Mouse (Mus musculus) liver, postnatal 0 days (tissue): ENCODE measurements around the gene Gm2a. TPM values are rescaled to one million over a fixed set of nuclear protein-coding genes. Genes with fewer than 3 reads are reported as not detected.

Experiments
- ATAC-seq: fragments of 200-750 bp; cut with Nextera tagmentation; 2 replicates; pipeline ENCODE4 v1.8.0; 2017; ENCODE audit warnings: mild to moderate bottlenecking, moderate library complexity
- DNase-seq: peaks from one replicate; pipeline ENCODE4 v3.0.0-alpha.2; 2016
- H3K27ac ChIP-seq: fragments of 300-500 bp; sonication (generic); 2 replicates; pipeline ENCODE4 v1.5.1; 2014; ENCODE audit warnings: antibody characterized with exemption, moderate library complexity, mild to moderate bottlenecking, low read depth
- H3K27me3 ChIP-seq: fragments of 300-500 bp; sonication (generic); 2 replicates; pipeline ENCODE4 v1.6.1; 2014; ENCODE audit warnings: low read length, control low read depth, mixed read lengths; ENCODE audit not compliant: insufficient read depth
- H3K36me3 ChIP-seq: fragments of 300-500 bp; sonication (generic); replicated peaks from 2 replicates; pipeline ENCODE4 v1.6.1; 2014; ENCODE audit warnings: mild to moderate bottlenecking, control low read depth, low read length, moderate library complexity, mixed read lengths; ENCODE audit not compliant: insufficient read depth
- H3K4me1 ChIP-seq: fragments of 300-500 bp; sonication (generic); 2 replicates; pipeline ENCODE4 v1.6.1; 2014; ENCODE audit warnings: antibody characterized with exemption, mild to moderate bottlenecking, control low read depth; ENCODE audit not compliant: insufficient read depth
- H3K4me2 ChIP-seq: fragments of 300-500 bp; sonication (generic); 2 replicates; pipeline ENCODE4 v1.6.1; 2014; ENCODE audit warnings: low read depth, mild to moderate bottlenecking, low read length, moderate library complexity, mixed read lengths
- H3K4me3 ChIP-seq: fragments of 300-500 bp; sonication (generic); 2 replicates; pipeline ENCODE4 v1.5.1; 2014; ENCODE audit warnings: low read depth, low read length
- H3K9ac ChIP-seq: fragments of 300-500 bp; sonication (generic); replicated peaks from 2 replicates; pipeline ENCODE4 v1.6.1; 2014; ENCODE audit warnings: mild to moderate bottlenecking, moderate library complexity
- H3K9me3 ChIP-seq: fragments of 300-500 bp; sonication (generic); 2 replicates; pipeline ENCODE4 v1.6.1; 2016; ENCODE audit warnings: mild to moderate bottlenecking, control low read depth, low read length, mixed read lengths
- CTCF ChIP-seq: sonication (generic); IDR thresholded peaks from 2 replicates; pipeline ENCODE4 v1.5.1; 2016; ENCODE audit warnings: antibody characterized with exemption, low read depth
- EP300 ChIP-seq: IDR thresholded peaks from 2 replicates; pipeline ENCODE4 v1.6.1; 2016; ENCODE audit warnings: antibody characterized with exemption, low read depth, mild to moderate bottlenecking
- WGBS: fragments of 180-500 bp; shearing (Covaris S2); extraction: QIAGEN DNeasy Blood & Tissue Kit; methylation state at CpG from one replicate; pipeline ENCODE4 v1.1.7; 2014; ENCODE audit not compliant: insufficient replicate concordance; 5-methylcytosine and 5-hydroxymethylcytosine counted together
- polyA plus RNA-seq: library from polyadenylated mRNA; unstranded; fragments of >200 nt; fragmentation: Nextera tagmentation; extraction: Ambion mirVana; gene quantifications from 2 replicates; pipeline ENCODE4 v1.2.1, GENCODE M21; 2015

Gene Gm2a
- polyA plus RNA-seq, 1 experiment from 2014 or later = 31.6 TPM

GRCm38 (mm10) chr11:55117031-55117430 lies 19.1 kb downstream of the Gm2a start:
- 40% methylated on average over 2 of the region's 2 CpGs for WGBS
- no peak for DNase-seq

DNA sequence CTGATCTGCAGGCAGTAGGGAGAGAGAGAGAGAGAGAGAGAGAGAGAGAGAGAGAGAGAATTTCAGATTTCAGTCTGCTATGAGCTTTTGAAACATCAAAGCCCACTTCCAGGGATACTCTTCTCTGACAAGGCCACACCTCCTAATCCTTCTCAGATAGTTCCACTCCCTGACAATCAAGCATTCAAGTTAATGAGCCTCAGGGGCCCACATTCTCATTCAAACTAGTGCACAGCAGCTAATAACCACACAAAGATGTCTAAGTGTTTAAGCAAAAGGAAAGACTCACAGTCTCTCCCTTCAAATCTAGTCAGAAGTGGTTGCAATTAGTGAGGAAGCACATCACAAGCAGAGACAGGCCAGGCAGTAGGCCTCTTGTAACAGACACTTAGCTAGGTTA lies 22.4 kb downstream of the Gm2a start:
- Histone ChIP-seq H3K27me3 (no peaks in the 10 kb centered on the region), H3K9me3 (peaks cover 3% of the 10 kb centered on the region), H3K4me1 (peaks cover 13% of the 10 kb centered on the region), H3K4me3 (no peak overlapping the region), H3K4me2 (no peak overlapping the region), H3K9ac (no peak overlapping the region), H3K36me3 (no peaks in the 10 kb centered on the region), H3K27ac (peak overlapping the region; percentile 90)
- no peak for DNase-seq
- TF ChIP-seq CTCF = no peak
- TF ChIP-seq EP300 = no peak
- ATAC-seq = no peak

More at GRCm38 (mm10) chr11:55117031-55117430, 19.1 kb downstream of the Gm2a start:
- H3K4me2 ChIP-seq = no peak overlapping the region
- no peak overlapping the region for H3K4me3 ChIP-seq
- no peak for ATAC-seq
- no peak overlapping the region for H3K27ac ChIP-seq
- H3K36me3 ChIP-seq = no peaks in the 10 kb centered on the region
- no peak overlapping the region for H3K9ac ChIP-seq
- no peaks in the 10 kb centered on the region for H3K27me3 ChIP-seq
- TF ChIP-seq EP300 = no peak
- no peak for TF ChIP-seq CTCF
- peaks cover 18% of the 10 kb centered on the region for H3K4me1 ChIP-seq
- peaks cover 3% of the 10 kb centered on the region for H3K9me3 ChIP-seq

GRCm38 (mm10) chr11:55120821-55121271 lies 22.9 kb downstream of the Gm2a start:
- 41% methylated on average over 8 of the region's 8 CpGs for WGBS
- peak overlapping the region; percentile 90 for H3K27ac ChIP-seq
- ATAC-seq (peak; percentile 23; the same call in 1 of the 2 replicates), DNase-seq (peak; percentile 21)
- no peaks in the 10 kb centered on the region for H3K36me3 ChIP-seq
- no peaks in the 10 kb centered on the region for H3K27me3 ChIP-seq
- no peak overlapping the region for H3K4me3 ChIP-seq
- no peak overlapping the region for H3K4me2 ChIP-seq
- peaks cover 13% of the 10 kb centered on the region for H3K4me1 ChIP-seq
- no peak overlapping the region for H3K9ac ChIP-seq
- peaks cover 3% of the 10 kb centered on the region for H3K9me3 ChIP-seq
- no peak for TF ChIP-seq EP300
- TF ChIP-seq CTCF = no peak

GRCm38 (mm10) chr11:55121430-55121829 lies 23.5 kb downstream of the Gm2a start:
- no peak for ATAC-seq
- Histone ChIP-seq H3K4me3 (no peak overlapping the region), H3K4me2 (no peak overlapping the region; the same call in 1 of the 2 replicates), H3K9me3 (peaks cover 3% of the 10 kb centered on the region), H3K9ac (no peak overlapping the region), H3K27me3 (no peaks in the 10 kb centered on the region), H3K27ac (peak overlapping the region; percentile 90), H3K4me1 (peaks cover 13% of the 10 kb centered on the region), H3K36me3 (no peaks in the 10 kb centered on the region)
- DNase-seq = no peak
- TF ChIP-seq CTCF = no peak
- no peak for TF ChIP-seq EP300
- WGBS = 58% methylated on average over 1 of the region's 1 CpGs

DNA sequence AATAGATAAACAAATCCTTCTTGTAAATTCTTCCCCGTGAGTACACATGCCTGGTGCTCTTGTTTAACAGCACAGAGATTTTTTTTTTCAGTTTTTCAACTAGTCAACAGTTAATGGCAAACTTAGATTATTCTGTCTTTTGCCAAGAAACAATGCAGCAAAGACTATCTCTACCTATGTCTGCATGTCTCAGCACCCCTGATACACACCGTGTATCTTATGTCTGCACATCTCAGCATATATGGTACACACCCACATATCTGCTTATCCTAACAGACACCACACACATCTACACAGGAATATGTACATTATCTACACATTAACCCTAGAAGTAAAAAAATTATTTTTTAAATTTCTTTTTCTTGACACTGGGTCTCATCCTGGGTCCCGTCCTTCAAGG lies 28.7 kb downstream of the Gm2a start:
- WGBS = 51% methylated on average over 3 of the region's 3 CpGs
- Histone ChIP-seq H3K9me3 (no peaks in the 10 kb centered on the region), H3K4me2 (no peak overlapping the region), H3K9ac (no peak overlapping the region), H3K4me1 (peaks cover 5% of the 10 kb centered on the region; the same call in 1 of the 2 replicates), H3K27ac (no peak overlapping the region), H3K36me3 (no peaks in the 10 kb centered on the region), H3K4me3 (no peak overlapping the region), H3K27me3 (no peaks in the 10 kb centered on the region)
- ATAC-seq (no peak), DNase-seq (no peak)
- TF ChIP-seq CTCF (no peak), EP300 (no peak)

DNA sequence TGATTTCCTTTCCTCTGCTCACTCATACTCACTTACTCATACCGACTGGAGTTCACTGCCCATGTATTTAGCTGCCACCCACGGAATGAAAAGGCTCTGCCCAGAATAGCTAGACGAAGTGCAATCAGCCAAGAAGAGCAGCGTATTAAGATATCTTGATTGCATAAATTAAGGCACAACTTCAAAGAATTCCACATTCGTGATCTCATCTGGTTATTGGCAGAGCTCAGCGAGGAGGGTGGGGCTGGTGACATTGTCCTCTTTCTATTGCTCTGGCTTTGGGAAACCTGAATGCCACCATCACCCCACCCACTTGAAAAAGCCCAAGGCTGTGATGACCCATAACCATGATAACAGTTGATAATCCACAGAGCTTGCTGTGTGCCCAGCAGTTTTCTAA lies 30.0 kb downstream of the Gm2a start:
- Histone ChIP-seq H3K27ac (no peak overlapping the region), H3K9me3 (no peaks in the 10 kb centered on the region), H3K27me3 (no peaks in the 10 kb centered on the region), H3K9ac (no peak overlapping the region), H3K36me3 (no peaks in the 10 kb centered on the region), H3K4me1 (0 out of 2 replicates have a peak, but pooled peaks cover 3% of the 10 kb centered on the region), H3K4me3 (no peak overlapping the region), H3K4me2 (no peak overlapping the region)
- no peak for TF ChIP-seq CTCF
- TF ChIP-seq EP300 = no peak
- 56% methylated on average over 6 of the region's 6 CpGs for WGBS
- ATAC-seq = no peak
- DNase-seq = no peak

- H3K36me3 ChIP-seq = no peaks in the 10 kb centered on the region
- 0 out of 2 replicates have a peak, but pooled peaks cover 3% of the 10 kb centered on the region for H3K4me1 ChIP-seq
- no peak overlapping the region for H3K4me2 ChIP-seq
- WGBS = 55% methylated on average over 3 of the region's 3 CpGs
- H3K27ac ChIP-seq = no peak overlapping the region
- ATAC-seq (no peak), DNase-seq (no peak)
- no peak overlapping the region for H3K4me3 ChIP-seq
- H3K9ac ChIP-seq = no peak overlapping the region
- H3K27me3 ChIP-seq = no peaks in the 10 kb centered on the region
- no peak for TF ChIP-seq EP300
- TF ChIP-seq CTCF = no peak
- no peaks in the 10 kb centered on the region for H3K9me3 ChIP-seq
Observed at GRCm38 (mm10) chr11:55128411-55128810, 30.5 kb downstream of the Gm2a start.
